Mouse (Mus musculus) liver, embryonic 16.5 days (tissue): Measurements from ENCODE around the gene Schip1. TPM values are rescaled to one million over a fixed set of nuclear protein-coding genes. Genes with fewer than 3 reads are reported as not detected.

Experiments
- ATAC-seq: fragments of 200-750 bp; cut with Nextera tagmentation; 2 replicates; pipeline ENCODE4 v1.8.0; 2017; ENCODE audit warnings: low read depth, mild to moderate bottlenecking, moderate number of reproducible peaks, moderate library complexity
- H3K27ac ChIP-seq: fragments of 300-500 bp; sonication (generic); 2 replicates; pipeline ENCODE4 v1.5.1; 2014; ENCODE audit warnings: mild to moderate bottlenecking, low read length
- H3K27me3 ChIP-seq: fragments of 300-500 bp; sonication (generic); 2 replicates; pipeline ENCODE4 v1.6.1; 2014; ENCODE audit warnings: low read depth, low read length, mixed read lengths; ENCODE audit not compliant: control insufficient read depth, insufficient read depth
- H3K36me3 ChIP-seq: fragments of 300-500 bp; sonication (generic); 2 replicates; pipeline ENCODE4 v1.6.1; 2014; ENCODE audit warnings: mild to moderate bottlenecking; ENCODE audit not compliant: control insufficient read depth, insufficient read depth
- H3K4me1 ChIP-seq: fragments of 300-500 bp; sonication (generic); 2 replicates; pipeline ENCODE4 v1.6.1; 2014; ENCODE audit warnings: low read depth, low read length, mixed read lengths; ENCODE audit not compliant: control insufficient read depth
- H3K4me2 ChIP-seq: fragments of 300-500 bp; sonication (generic); 2 replicates; pipeline ENCODE4 v1.6.1; 2014; ENCODE audit warnings: low read depth, low read length, mixed read lengths
- H3K4me3 ChIP-seq: fragments of 300-500 bp; sonication (generic); 2 replicates; pipeline ENCODE4 v1.5.1; 2014; ENCODE audit warnings: low read depth, mild to moderate bottlenecking, low read length
- H3K9ac ChIP-seq: fragments of 300-500 bp; sonication (generic); 2 replicates; pipeline ENCODE4 v1.6.1; 2014; ENCODE audit warnings: low read depth, low read length
- H3K9me3 ChIP-seq: fragments of 300-500 bp; sonication (generic); replicated peaks from 2 replicates; pipeline ENCODE4 v1.6.1; 2016; ENCODE audit warnings: low read length; ENCODE audit not compliant: control insufficient read depth
- WGBS: fragments of 180-500 bp; shearing (Covaris S2); extraction: QIAGEN DNeasy Blood & Tissue Kit; methylation state at CpG from one replicate; pipeline ENCODE4 v1.1.7; 2014; ENCODE audit not compliant: insufficient replicate concordance; 5-methylcytosine and 5-hydroxymethylcytosine counted together
- polyA plus RNA-seq: library from polyadenylated mRNA; unstranded; fragments of >200 nt; fragmentation: Nextera tagmentation; extraction: Ambion mirVana; gene quantifications from 2 replicates; pipeline ENCODE4 v1.2.1, GENCODE M21; 2015

Gene Schip1
- polyA plus RNA-seq, 1 experiment from 2014 or later: 1.8 TPM

GRCm38 (mm10) chr3:68556891-68557290, 492.3 kb downstream of the Schip1 start:
- Histone ChIP-seq H3K4me3 (no peak overlapping the region), H3K9ac (no peak overlapping the region), H3K4me2 (no peak overlapping the region; the same call in 1 of the 2 replicates), H3K27ac (no peak overlapping the region), H3K9me3 (no peaks in the 10 kb centered on the region), H3K27me3 (no peaks in the 10 kb centered on the region), H3K36me3 (no peaks in the 10 kb centered on the region), H3K4me1 (no peaks in the 10 kb centered on the region)
- WGBS: 44% methylated on average over 9 of the region's 9 CpGs
- ATAC-seq: no peak

GRCm38 (mm10) chr3:68558744-68559143, 494.1 kb downstream of the Schip1 start:
- H3K9ac ChIP-seq: no peak overlapping the region
- 54% methylated on average over 6 of the region's 6 CpGs for WGBS
- no peak overlapping the region for H3K27ac ChIP-seq
- ATAC-seq: no peak
- no peak overlapping the region for H3K4me2 ChIP-seq
- H3K4me1 ChIP-seq: no peaks in the 10 kb centered on the region
- no peaks in the 10 kb centered on the region for H3K36me3 ChIP-seq
- H3K27me3 ChIP-seq: no peaks in the 10 kb centered on the region
- no peaks in the 10 kb centered on the region for H3K9me3 ChIP-seq
- H3K4me3 ChIP-seq: no peak overlapping the region

GRCm38 (mm10) chr3:68560057-68560456, 495.5 kb downstream of the Schip1 start:
- Histone ChIP-seq H3K27ac (no peak overlapping the region), H3K4me3 (no peak overlapping the region), H3K4me1 (no peaks in the 10 kb centered on the region), H3K27me3 (no peaks in the 10 kb centered on the region), H3K4me2 (no peak overlapping the region), H3K9ac (no peak overlapping the region), H3K36me3 (no peaks in the 10 kb centered on the region), H3K9me3 (no peaks in the 10 kb centered on the region)
- no peak for ATAC-seq
- WGBS: 58% methylated on average over 5 of the region's 5 CpGs

GRCm38 (mm10) chr3:68562838-68563237, 498.2 kb downstream of the Schip1 start:
- 54% methylated on average over 2 of the region's 2 CpGs for WGBS
- H3K4me2 ChIP-seq: no peak overlapping the region
- no peaks in the 10 kb centered on the region for H3K27me3 ChIP-seq

GRCm38 (mm10) chr3:68563922-68564321, 499.3 kb downstream of the Schip1 start:
- Histone ChIP-seq H3K4me2 (no peak overlapping the region), H3K9ac (no peak overlapping the region), H3K27me3 (no peaks in the 10 kb centered on the region), H3K9me3 (no peaks in the 10 kb centered on the region), H3K36me3 (no peaks in the 10 kb centered on the region), H3K4me3 (no peak overlapping the region), H3K4me1 (no peaks in the 10 kb centered on the region), H3K27ac (no peak overlapping the region)
- 56% methylated on average over 8 of the region's 8 CpGs for WGBS
- no peak for ATAC-seq

More at GRCm38 (mm10) chr3:68562838-68563237, 498.2 kb downstream of the Schip1 start:
- H3K9ac ChIP-seq: no peak overlapping the region
- H3K4me1 ChIP-seq: no peaks in the 10 kb centered on the region
- no peak for ATAC-seq
- no peak overlapping the region for H3K4me3 ChIP-seq
- no peak overlapping the region for H3K27ac ChIP-seq
- H3K36me3 ChIP-seq: no peaks in the 10 kb centered on the region
- no peaks in the 10 kb centered on the region for H3K9me3 ChIP-seq

GRCm38 (mm10) chr3:68564978-68565674, 500.5 kb downstream of the Schip1 start:
- H3K4me2 ChIP-seq: no peak overlapping the region
- H3K36me3 ChIP-seq: no peaks in the 10 kb centered on the region
- H3K9ac ChIP-seq: no peak overlapping the region
- no peak overlapping the region for H3K27ac ChIP-seq
- H3K9me3 ChIP-seq: no peaks in the 10 kb centered on the region
- no peaks in the 10 kb centered on the region for H3K4me1 ChIP-seq
- WGBS: 60% methylated on average over 10 of the region's 10 CpGs
- H3K4me3 ChIP-seq: no peak overlapping the region
- ATAC-seq: no peak
- no peaks in the 10 kb centered on the region for H3K27me3 ChIP-seq

GRCm38 (mm10) chr3:68565675-68566055, 501.1 kb downstream of the Schip1 start:
- Histone ChIP-seq H3K9ac (no peak overlapping the region), H3K4me3 (no peak overlapping the region), H3K36me3 (no peaks in the 10 kb centered on the region), H3K27ac (no peak overlapping the region), H3K4me1 (no peaks in the 10 kb centered on the region), H3K9me3 (no peaks in the 10 kb centered on the region), H3K27me3 (no peaks in the 10 kb centered on the region), H3K4me2 (no peak overlapping the region)
- WGBS: 62% methylated on average over 4 of the region's 4 CpGs
- no peak for ATAC-seq

- no peak overlapping the region for H3K4me3 ChIP-seq
- no peaks in the 10 kb centered on the region for H3K9me3 ChIP-seq
- ATAC-seq: no peak
- 62% methylated on average over 7 of the region's 7 CpGs for WGBS
- no peaks in the 10 kb centered on the region for H3K36me3 ChIP-seq
- H3K27ac ChIP-seq: no peak overlapping the region
- H3K4me2 ChIP-seq: no peak overlapping the region
- no peaks in the 10 kb centered on the region for H3K4me1 ChIP-seq
- no peaks in the 10 kb centered on the region for H3K27me3 ChIP-seq
- no peak overlapping the region for H3K9ac ChIP-seq
Observed at GRCm38 (mm10) chr3:68567581-68567980, 503.0 kb downstream of the Schip1 start.

- no peaks in the 10 kb centered on the region for H3K4me1 ChIP-seq
- H3K36me3 ChIP-seq: no peaks in the 10 kb centered on the region
- H3K9me3 ChIP-seq: no peaks in the 10 kb centered on the region
- no peaks in the 10 kb centered on the region for H3K27me3 ChIP-seq
- H3K9ac ChIP-seq: no peak overlapping the region
- ATAC-seq: no peak
- no peak overlapping the region for H3K4me2 ChIP-seq
- 74% methylated on average over 3 of the region's 3 CpGs for WGBS
- H3K4me3 ChIP-seq: no peak overlapping the region
- no peak overlapping the region for H3K27ac ChIP-seq
Observed at GRCm38 (mm10) chr3:68568149-68568548, 503.5 kb downstream of the Schip1 start.
